Mouse (Mus musculus): ENCODE measurements around the gene Lrrc29. TPM values are rescaled to one million over a fixed set of nuclear protein-coding genes. Genes with fewer than 3 reads are reported as not detected.

Gene Lrrc29
- total RNA-seq, 2 experiments from 2014 or later: 0.76 to 1.6 TPM

DNA sequence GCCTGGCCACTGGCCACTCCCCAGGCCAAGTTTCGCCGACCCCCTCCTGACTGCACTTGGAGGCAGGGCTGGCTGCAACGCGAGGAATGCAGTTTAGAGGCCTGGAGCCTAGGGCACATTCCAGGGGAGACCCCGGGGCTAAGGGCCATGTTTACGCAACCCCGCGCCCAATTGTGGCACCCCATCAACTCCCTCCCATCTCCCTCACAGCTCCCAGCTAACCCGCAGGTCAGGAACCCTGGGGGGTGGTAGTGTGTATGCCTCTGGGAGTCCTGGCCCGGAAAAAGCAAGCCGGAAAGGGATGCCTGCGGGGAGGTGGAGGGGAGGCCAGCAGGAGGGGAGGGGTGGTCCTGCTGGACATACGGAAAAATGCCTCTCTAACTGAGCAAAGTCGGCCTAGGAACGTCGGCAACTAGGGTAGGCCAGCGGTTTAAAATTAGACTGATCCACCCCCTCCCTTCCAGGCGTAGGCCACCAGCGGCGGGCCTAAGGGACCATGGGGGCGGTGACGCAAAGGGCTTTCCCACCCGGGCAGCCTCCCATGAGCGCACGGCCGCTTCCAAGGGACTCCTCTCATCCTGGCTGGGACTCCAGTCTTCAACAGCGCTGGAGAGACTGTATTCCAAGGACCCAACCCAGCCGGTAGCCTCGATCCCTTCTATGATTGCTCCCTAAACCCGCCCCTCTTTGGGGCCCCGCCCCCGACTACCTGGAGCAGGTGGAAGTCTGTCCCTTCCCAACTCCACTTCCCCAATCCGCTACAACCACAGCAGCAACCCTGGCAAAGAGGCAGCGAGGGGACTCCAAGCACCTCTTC is 20.7 kb upstream of the Lrrc29 start:
- DNase-seq: peak; percentile 82
- intact Hi-C loops (cut with DNase I; ENCODE audit: low total_unique reads): no loop called here

GRCm38 (mm10) chr8:105345061-105345975 is 19.2 kb upstream of the Lrrc29 start:
- intact Hi-C loops (cut with DNase I; ENCODE audit: low total_unique reads): no loop called here
- DNase-seq: peak; percentile 50

- DNase-seq: no peak
- intact Hi-C loops (cut with DNase I; ENCODE audit: low total_unique reads): no loop called here
These were observed 17.9 kb upstream of the Lrrc29 start for GRCm38 (mm10) chr8:105343791-105344574.

DNA sequence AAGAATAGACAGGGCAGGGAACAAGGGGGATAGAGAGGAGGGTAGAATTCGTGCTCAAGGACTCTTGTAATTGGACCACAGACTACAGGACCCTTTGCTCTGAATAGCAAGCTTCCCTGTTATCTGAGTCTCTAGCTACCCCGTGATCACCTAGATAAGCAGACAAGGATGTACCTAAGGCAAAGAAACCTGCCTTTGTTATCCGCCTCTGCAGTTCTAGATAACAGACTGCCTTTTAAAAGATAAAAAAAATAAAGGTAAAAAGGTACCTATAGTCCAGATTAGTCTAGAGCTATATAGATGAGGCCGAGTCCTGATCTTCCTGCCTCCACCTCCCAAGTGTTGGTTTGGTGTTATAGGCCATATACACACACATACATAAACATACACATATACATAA is 16.7 kb upstream of the Lrrc29 start:
- DNase-seq: no peak
- intact Hi-C loops (cut with DNase I; ENCODE audit: low total_unique reads): no loop called here

DNA sequence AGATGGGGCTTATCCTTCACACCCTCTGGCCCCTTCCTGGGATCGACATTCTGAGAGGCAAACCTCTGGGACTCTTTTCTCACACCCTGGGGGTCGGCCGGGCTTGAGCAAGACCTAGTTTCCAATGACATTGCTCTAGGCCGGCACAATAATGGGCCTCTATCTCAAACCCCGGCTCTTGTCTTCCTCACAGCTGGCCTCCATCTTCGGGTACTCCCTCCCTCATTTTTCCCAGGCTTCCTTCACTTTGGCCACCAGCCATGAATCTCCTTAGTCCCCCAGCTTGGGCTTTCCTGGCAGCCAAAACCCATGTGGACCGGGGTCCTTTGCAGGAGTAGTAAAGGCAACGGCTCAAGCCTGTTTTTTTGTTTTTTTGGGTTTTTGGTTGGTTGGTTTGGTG is 15.3 kb upstream of the Lrrc29 start:
- DNase-seq: no peak
- intact Hi-C loops (cut with DNase I; ENCODE audit: low total_unique reads): no loop called here

- DNase-seq: no peak
- intact Hi-C loops (cut with DNase I; ENCODE audit: low total_unique reads): no loop called here
These were observed 14.0 kb upstream of the Lrrc29 start for GRCm38 (mm10) chr8:105339886-105340635.

DNA sequence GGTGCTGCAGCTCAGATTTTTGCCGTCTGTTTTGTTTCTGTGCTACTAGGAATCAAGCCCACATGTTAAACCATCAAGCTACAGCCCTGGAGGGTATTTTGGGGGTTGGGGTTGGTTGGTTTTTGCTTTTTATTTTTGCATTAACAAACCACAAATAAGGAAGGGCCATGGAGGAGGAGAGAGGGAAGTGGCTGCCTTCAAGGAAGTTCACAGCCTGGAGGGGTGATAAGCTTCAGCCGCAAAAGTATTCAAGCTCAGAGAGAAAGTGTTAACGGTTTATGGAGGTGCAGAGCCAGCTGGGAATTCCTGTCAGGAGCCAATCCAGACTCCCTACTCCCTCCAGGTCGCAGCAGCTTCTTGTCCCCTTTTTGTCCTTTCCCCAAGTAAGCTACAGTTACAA is 12.9 kb upstream of the Lrrc29 start:
- intact Hi-C loops (cut with DNase I; ENCODE audit: low total_unique reads): no loop called here
- DNase-seq: no peak

- intact Hi-C loops (cut with DNase I; ENCODE audit: low total_unique reads): no loop called here
- no peak for DNase-seq
These were observed 10.5 kb upstream of the Lrrc29 start for GRCm38 (mm10) chr8:105336373-105337130.

DNA sequence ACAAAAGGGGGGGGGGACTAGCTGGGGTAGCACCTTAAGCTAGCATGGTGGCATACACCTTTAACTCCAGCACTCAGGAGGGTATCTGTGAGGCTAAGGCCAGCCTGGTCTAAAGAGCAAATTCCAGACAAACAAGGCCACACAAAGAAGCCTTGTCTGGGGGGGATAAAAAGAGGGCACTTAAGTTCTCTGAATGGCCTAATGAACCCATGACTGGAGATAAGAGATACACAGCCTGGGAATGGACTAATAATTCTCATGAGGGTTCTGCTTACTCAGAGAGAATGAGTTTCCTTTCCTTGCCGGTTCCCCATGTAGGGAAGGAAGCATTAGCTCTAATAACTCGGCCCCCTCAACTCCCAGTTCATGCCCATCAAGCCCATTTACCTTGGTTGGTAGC is 6.4 kb upstream of the Lrrc29 start:
- DNase-seq: no peak
- intact Hi-C loops (cut with DNase I; ENCODE audit: low total_unique reads): no loop called here

GRCm38 (mm10) chr8:105331931-105332330 is 5.9 kb upstream of the Lrrc29 start:
- intact Hi-C loops (cut with DNase I; ENCODE audit: low total_unique reads): no loop called here
- DNase-seq: no peak

DNA sequence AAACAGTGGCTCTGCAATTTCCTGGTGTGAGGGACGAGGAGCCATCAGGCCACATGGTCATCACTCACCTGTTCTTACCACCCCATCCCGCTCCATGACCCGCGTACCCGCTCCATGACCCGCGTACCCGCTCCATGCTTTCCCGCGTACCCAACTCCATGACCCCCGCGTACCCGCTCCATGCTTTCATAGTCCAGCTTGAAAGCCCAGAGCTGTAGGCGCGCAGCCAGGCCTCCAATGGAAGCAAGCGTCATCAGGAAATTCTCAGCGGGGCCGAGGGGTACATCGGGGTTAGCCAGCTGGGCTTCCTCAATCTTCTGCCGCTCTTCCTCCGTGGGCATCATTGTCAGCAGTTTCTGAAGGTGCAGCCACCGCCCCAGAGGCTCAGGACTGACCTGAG is 5.4 kb upstream of the Lrrc29 start:
- intact Hi-C loops (cut with DNase I; ENCODE audit: low total_unique reads): no loop called here
- no peak for DNase-seq

DNA sequence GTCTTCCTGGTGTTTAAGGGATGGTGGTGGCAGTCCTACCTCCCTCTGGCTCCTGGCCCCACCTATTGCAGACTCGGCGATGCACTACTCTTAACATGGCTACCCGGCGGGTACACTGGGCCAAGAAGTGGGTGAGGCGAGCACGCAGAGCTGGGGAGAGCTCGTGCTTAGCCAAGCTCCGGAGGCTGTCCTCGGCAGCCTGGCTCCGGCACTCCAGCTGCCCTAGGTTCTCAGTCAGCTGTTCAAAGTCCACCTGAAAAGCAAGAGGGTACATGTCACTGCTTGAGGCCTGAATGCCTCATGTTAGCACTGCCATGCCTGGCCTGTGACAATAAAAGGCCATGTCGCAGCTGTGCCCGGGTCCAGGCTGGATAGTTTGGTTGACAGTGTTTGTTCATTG is 4.2 kb upstream of the Lrrc29 start:
- DNase-seq: no peak
- intact Hi-C loops (cut with DNase I; ENCODE audit: low total_unique reads): no loop called here

DNA sequence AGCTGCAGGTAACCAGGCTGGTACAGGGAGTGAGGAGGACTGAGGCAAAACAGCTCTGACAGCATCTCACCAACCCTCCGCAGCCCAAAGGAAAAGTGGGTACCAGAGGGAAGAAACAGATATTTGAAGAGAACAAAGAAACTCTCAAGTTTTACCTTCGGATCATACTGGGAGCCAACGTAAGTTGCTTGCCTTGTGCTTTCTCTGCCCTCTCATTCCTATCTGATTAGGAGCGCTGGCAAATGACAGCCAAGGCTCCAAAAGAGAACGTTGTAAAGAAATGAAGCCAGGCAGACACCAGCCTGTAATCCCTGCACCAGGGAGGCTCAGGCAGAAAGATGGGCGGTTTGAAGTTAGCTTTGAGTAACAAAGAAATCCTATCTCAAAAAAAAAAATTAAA is 890 bp upstream of the Lrrc29 start:
- intact Hi-C loops (cut with DNase I; ENCODE audit: low total_unique reads): no loop called here

DNA sequence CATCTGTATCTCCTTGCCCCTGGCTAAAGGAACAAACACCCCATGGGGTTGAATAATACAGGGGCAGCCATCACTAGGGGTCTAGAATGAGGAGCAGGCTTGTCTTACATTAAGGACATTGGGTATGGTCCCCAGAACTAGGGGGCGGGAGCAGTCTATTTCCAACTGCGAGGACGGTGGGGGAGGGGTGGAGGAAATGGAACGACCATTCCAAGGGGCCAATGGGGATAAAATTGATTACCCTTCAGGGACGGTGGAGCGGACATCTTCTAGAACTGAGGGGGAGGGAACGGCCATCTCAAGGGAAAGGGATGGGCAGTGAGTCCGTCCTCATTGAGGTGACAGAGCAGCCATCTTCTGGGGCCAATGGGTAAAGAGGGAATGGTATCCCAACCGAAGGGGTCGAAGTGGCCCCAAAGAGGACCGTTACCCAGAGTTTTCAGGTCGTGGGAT is 411 bp downstream of the Lrrc29 start:
- no peak for DNase-seq
- intact Hi-C loops (cut with DNase I; ENCODE audit: low total_unique reads): no loop called here

More for the DNA sequence above, 890 bp upstream of the Lrrc29 start:
- DNase-seq: no peak

DNA sequence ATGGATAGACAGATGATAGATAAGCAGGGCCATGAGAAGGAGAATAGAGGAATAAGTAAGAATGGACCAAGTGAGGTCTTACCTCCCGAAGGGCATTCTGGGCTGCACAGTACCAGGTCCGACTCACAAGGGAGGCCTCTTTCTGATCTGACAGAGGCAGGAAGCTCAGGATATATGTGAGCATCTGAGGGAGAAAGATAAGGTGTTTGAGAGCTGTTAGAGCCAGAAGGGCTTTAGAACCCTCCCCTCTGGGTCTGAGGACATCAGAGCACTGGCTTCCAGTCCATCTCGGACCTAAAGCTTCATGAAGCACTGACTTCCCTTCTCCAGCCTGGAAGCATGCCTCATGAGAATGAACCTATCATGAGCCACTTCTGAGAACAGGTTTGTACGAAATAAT is 2.9 kb downstream of the Lrrc29 start:
- intact Hi-C loops (cut with DNase I; ENCODE audit: low total_unique reads): no loop called here
- no peak for DNase-seq

- intact Hi-C loops (cut with DNase I; ENCODE audit: low total_unique reads): no loop called here
These were observed 7.4 kb downstream of the Lrrc29 start for GRCm38 (mm10) chr8:105318662-105319190.

DNA sequence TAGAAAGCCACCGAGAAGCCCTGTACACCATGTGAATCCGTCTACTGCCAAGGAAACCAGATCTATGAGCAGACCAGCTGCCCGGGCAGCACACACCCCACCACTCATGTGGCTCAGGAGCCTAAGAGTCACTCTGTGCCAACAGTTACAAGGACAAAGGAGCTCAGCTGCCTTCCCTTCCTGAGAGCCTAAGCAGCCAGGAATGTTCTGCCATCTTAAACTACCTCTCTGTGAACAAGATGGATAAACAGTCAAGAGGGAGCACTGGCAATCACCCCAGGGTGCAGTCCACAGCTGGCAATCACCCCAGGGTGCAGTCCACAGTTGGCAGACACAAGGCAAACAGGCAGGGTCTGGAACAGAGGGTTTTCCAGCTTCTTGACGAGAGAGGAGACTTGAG is 8.1 kb downstream of the Lrrc29 start:
- no peak for DNase-seq

More at GRCm38 (mm10) chr8:105318662-105319190, 7.4 kb downstream of the Lrrc29 start:
- no peak for DNase-seq

DNA sequence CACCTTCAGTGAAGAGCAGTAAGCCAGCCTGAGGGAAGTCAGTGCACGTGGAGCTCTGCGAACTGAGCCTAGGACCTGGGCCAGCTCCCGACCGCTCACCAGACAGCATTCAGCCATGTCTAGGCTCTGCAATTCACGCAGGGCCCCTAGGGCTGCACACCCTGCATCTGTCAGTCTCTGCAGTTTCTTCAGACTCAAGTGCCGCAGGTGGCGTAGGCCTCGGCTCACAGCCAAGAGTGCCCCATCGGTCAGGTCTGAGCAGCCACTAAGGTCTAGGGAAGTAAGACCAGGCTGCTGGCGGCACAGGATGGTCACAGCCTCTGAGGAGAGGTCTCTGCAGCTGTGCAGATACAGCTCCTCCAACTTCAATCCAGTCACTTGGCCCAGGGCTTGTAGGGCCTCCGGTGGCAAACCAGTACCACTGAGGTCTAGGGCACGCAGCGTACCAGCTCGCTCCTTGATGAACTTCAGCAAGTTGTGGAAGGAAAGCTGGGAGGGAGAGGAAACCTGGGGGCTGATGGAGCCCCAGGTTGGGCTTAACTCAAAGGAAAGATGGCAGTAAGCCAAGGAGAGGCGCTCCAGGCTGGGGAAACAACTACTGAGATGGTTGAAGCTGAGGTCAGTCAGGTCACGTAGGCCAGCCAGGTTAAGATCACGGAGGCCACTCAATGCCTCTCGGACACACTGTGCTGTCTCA is 10.9 kb downstream of the Lrrc29 start:
- no peak for DNase-seq

More for the DNA sequence above, 8.1 kb downstream of the Lrrc29 start:
- intact Hi-C loops (cut with DNase I; ENCODE audit: low total_unique reads): no loop called here

More for the DNA sequence above, 10.9 kb downstream of the Lrrc29 start:
- intact Hi-C loops (cut with DNase I; ENCODE audit: low total_unique reads): no loop called here
